Mouse (Mus musculus) neural tube, embryonic 14.5 days (tissue): ENCODE data around the gene Ankrd12. TPM values are rescaled to one million over a fixed set of nuclear protein-coding genes. Genes with fewer than 3 reads are reported as not detected.
A peak's percentile ranks its signal among the peaks of the same experiment; 100 is the strongest.

Experiments
- ATAC-seq: fragments of 200-750 bp; cut with Nextera tagmentation; 2 replicates; pipeline ENCODE4 v1.8.0; 2017; ENCODE audit warnings: low read depth, mild to moderate bottlenecking, moderate TSS enrichment, moderate library complexity
- H3K27ac ChIP-seq: fragments of 300-500 bp; sonication (generic); 2 replicates; pipeline ENCODE4 v1.5.1; 2014; ENCODE audit warnings: low read depth, mild to moderate bottlenecking, control low read depth, low read length, moderate library complexity, mixed read lengths
- H3K27me3 ChIP-seq: fragments of 300-500 bp; sonication (generic); 2 replicates; pipeline ENCODE4 v1.6.1; 2014; ENCODE audit warnings: low read length; ENCODE audit not compliant: control insufficient read depth, insufficient read depth
- H3K36me3 ChIP-seq: fragments of 300-500 bp; sonication (generic); 2 replicates; pipeline ENCODE4 v1.6.1; 2014; ENCODE audit warnings: low read length, mixed read lengths; ENCODE audit not compliant: control insufficient read depth, insufficient read depth
- H3K4me1 ChIP-seq: fragments of 300-500 bp; sonication (generic); 2 replicates; pipeline ENCODE4 v1.6.1; 2014; ENCODE audit warnings: low read length; ENCODE audit not compliant: control insufficient read depth, insufficient read depth
- H3K4me2 ChIP-seq: fragments of 300-500 bp; sonication (generic); 2 replicates; pipeline ENCODE4 v1.6.1; 2014; ENCODE audit warnings: mild to moderate bottlenecking, low read depth, low read length, control low read depth
- H3K4me3 ChIP-seq: fragments of 300-500 bp; sonication (generic); 2 replicates; pipeline ENCODE4 v1.5.1; 2014; ENCODE audit warnings: low read depth, low read length, control low read depth, mixed read lengths
- H3K9ac ChIP-seq: fragments of 300-500 bp; sonication (generic); replicated peaks from 2 replicates; pipeline ENCODE4 v1.6.1; 2014; ENCODE audit warnings: low read depth, mild to moderate bottlenecking, control low read depth, low read length, mixed read lengths
- H3K9me3 ChIP-seq: fragments of 300-500 bp; sonication (generic); 2 replicates; pipeline ENCODE4 v1.6.1; 2016; ENCODE audit warnings: low read length; ENCODE audit not compliant: control insufficient read depth
- WGBS: fragments of 180-500 bp; shearing (Covaris S2); extraction: QIAGEN DNeasy Blood & Tissue Kit; methylation state at CpG from one replicate; pipeline ENCODE4 v1.1.7; 2014; 5-methylcytosine and 5-hydroxymethylcytosine counted together
- polyA plus RNA-seq: library from polyadenylated mRNA; unstranded; fragments of >200 nt; fragmentation: Nextera tagmentation; extraction: Ambion mirVana; gene quantifications from 2 replicates; pipeline ENCODE4 v1.2.1, GENCODE M21; 2014

Gene Ankrd12
- polyA plus RNA-seq, 1 experiment from 2014 or later: 193 TPM

- Histone ChIP-seq H3K9me3 (no peaks in the 10 kb centered on the region), H3K27me3 (no peaks in the 10 kb centered on the region), H3K4me1 (peaks cover 8% of the 10 kb centered on the region; the same call in 1 of the 2 replicates), H3K27ac (no peak overlapping the region), H3K36me3 (0 out of 2 replicates have a peak, but pooled peaks cover 5% of the 10 kb centered on the region), H3K4me2 (no peak overlapping the region), H3K9ac (no peak overlapping the region), H3K4me3 (no peak overlapping the region)
- WGBS: 86% methylated on average over 5 of the region's 5 CpGs
- no peak for ATAC-seq
Observed at GRCm38 (mm10) chr17:65952083-65952482, 124.8 kb downstream of the Ankrd12 start.

- H3K27me3 ChIP-seq: no peaks in the 10 kb centered on the region
- H3K27ac ChIP-seq: peak within 1 kb of the TSS; percentile 86
- peak within 1 kb of the TSS; percentile 94 for H3K4me3 ChIP-seq
- H3K9me3 ChIP-seq: no peaks in the 10 kb centered on the region
- H3K4me2 ChIP-seq: peak within 1 kb of the TSS; percentile 60
- peak; percentile 97 for ATAC-seq
- under 1% methylated on average over 71 of the region's 87 CpGs for WGBS
- H3K9ac ChIP-seq: peak within 1 kb of the TSS; percentile 97
- H3K36me3 ChIP-seq: peaks cover 5% of the 10 kb centered on the region; the same call in 1 of the 2 replicates
- H3K4me1 ChIP-seq: peaks cover 8% of the 10 kb centered on the region; the same call in 1 of the 2 replicates
Observed at GRCm38 (mm10) chr17:65950622-65951404, 126.1 kb downstream of the Ankrd12 start, which contains the start of gene Twsg1. Gene Twsg1 (minus strand): TSS chr17:65951226.

DNA sequence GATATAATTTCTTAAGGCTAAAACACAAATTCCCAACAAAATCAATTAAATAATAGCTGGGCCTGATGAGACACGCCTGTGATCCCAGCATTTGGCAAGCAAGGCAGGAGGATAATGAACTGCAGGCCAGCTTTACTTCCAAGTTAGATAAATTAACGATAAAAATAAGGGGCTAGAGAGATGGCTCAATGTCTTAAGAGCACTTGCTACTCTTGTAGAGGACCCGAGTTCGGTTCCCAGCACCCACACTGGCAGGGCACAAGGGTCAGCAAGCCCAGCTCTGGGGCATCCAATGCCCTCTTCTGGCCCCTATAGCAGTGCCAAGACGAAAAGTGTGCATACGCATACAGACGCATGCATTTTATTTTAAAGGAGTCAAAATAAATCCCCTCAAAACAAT lies 126.7 kb downstream of the Ankrd12 start:
- H3K27me3 ChIP-seq: no peaks in the 10 kb centered on the region
- peaks cover 5% of the 10 kb centered on the region; the same call in 1 of the 2 replicates for H3K36me3 ChIP-seq
- H3K4me3 ChIP-seq: peak overlapping the region; percentile 94
- peak overlapping the region; percentile 60 for H3K4me2 ChIP-seq
- H3K9me3 ChIP-seq: no peaks in the 10 kb centered on the region
- peaks cover 8% of the 10 kb centered on the region; the same call in 1 of the 2 replicates for H3K4me1 ChIP-seq
- peak; percentile 10; the same call in 1 of the 2 replicates for ATAC-seq
- peak overlapping the region; percentile 86 for H3K27ac ChIP-seq
- WGBS: 37% methylated on average over 7 of the region's 7 CpGs
- H3K9ac ChIP-seq: peak overlapping the region; percentile 97

DNA sequence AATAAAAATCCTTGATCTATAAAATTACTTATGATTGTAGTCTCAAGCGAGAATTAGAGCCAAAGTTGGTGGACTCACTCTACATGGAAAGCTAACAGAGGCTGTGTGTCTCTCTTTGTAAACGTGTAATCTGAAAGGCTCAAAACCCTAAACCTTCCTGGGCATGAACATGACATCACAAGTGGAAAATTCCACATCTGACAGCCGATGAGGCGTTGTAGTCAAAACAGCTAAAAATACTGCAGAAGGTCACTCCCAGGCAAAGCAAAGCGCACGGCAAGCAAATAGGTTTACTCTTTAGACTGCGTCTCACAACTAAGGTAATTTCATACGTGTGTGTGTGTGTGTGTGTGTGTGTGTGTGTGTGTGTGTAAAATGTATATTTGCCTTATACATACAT lies 129.6 kb downstream of the Ankrd12 start:
- H3K4me2 ChIP-seq: no peak overlapping the region
- peaks cover 8% of the 10 kb centered on the region; the same call in 1 of the 2 replicates for H3K4me1 ChIP-seq
- H3K9ac ChIP-seq: no peak overlapping the region
- no peaks in the 10 kb centered on the region for H3K27me3 ChIP-seq
- no peak overlapping the region for H3K4me3 ChIP-seq
- H3K36me3 ChIP-seq: peaks cover 5% of the 10 kb centered on the region; the same call in 1 of the 2 replicates
- no peak for ATAC-seq
- no peaks in the 10 kb centered on the region for H3K9me3 ChIP-seq
- WGBS: 91% methylated on average over 8 of the region's 8 CpGs
- no peak overlapping the region for H3K27ac ChIP-seq

- H3K9ac ChIP-seq: no peak overlapping the region
- H3K4me1 ChIP-seq: peaks cover 8% of the 10 kb centered on the region; the same call in 1 of the 2 replicates
- H3K36me3 ChIP-seq: peaks cover 5% of the 10 kb centered on the region; the same call in 1 of the 2 replicates
- H3K27ac ChIP-seq: no peak overlapping the region
- H3K4me3 ChIP-seq: no peak overlapping the region
- H3K27me3 ChIP-seq: no peaks in the 10 kb centered on the region
- no peak overlapping the region for H3K4me2 ChIP-seq
- no peaks in the 10 kb centered on the region for H3K9me3 ChIP-seq
- WGBS: 97% methylated on average over 2 of the region's 2 CpGs
- no peak for ATAC-seq
Observed at GRCm38 (mm10) chr17:65945420-65945819, 131.5 kb downstream of the Ankrd12 start.

GRCm38 (mm10) chr17:65942394-65942793 lies 134.5 kb downstream of the Ankrd12 start:
- Histone ChIP-seq H3K4me2 (no peak overlapping the region), H3K9ac (no peak overlapping the region), H3K27me3 (no peaks in the 10 kb centered on the region), H3K36me3 (peaks cover 1% of the 10 kb centered on the region; the same call in 1 of the 2 replicates), H3K4me1 (no peaks in the 10 kb centered on the region), H3K27ac (no peak overlapping the region), H3K9me3 (no peaks in the 10 kb centered on the region), H3K4me3 (no peak overlapping the region)
- no peak for ATAC-seq
- 76% methylated on average over 4 of the region's 4 CpGs for WGBS

- Histone ChIP-seq H3K27ac (no peak overlapping the region), H3K4me3 (no peak overlapping the region), H3K4me2 (no peak overlapping the region), H3K36me3 (peaks cover 8% of the 10 kb centered on the region), H3K9ac (no peak overlapping the region), H3K27me3 (no peaks in the 10 kb centered on the region), H3K9me3 (no peaks in the 10 kb centered on the region), H3K4me1 (no peaks in the 10 kb centered on the region)
- 77% methylated on average over 6 of the region's 6 CpGs for WGBS
- no peak for ATAC-seq
Observed at GRCm38 (mm10) chr17:65941275-65941674, 135.6 kb downstream of the Ankrd12 start.

GRCm38 (mm10) chr17:65940221-65940620 lies 136.7 kb downstream of the Ankrd12 start:
- H3K27ac ChIP-seq: no peak overlapping the region
- no peak overlapping the region for H3K4me3 ChIP-seq
- H3K9ac ChIP-seq: no peak overlapping the region
- H3K9me3 ChIP-seq: no peaks in the 10 kb centered on the region
- H3K4me2 ChIP-seq: no peak overlapping the region
- H3K4me1 ChIP-seq: no peaks in the 10 kb centered on the region
- WGBS: 71% methylated on average over 12 of the region's 12 CpGs
- no peak for ATAC-seq
- H3K27me3 ChIP-seq: no peaks in the 10 kb centered on the region
- peaks cover 8% of the 10 kb centered on the region; the same call in 1 of the 2 replicates for H3K36me3 ChIP-seq
